Mouse (Mus musculus): Measurements from ENCODE around the gene Tbc1d5. TPM values are rescaled to one million over a fixed set of nuclear protein-coding genes. Genes with fewer than 3 reads are reported as not detected.

Tbc1d5 gene
- polyA plus RNA-seq, 1 experiment, result 6.7 TPM

DNA sequence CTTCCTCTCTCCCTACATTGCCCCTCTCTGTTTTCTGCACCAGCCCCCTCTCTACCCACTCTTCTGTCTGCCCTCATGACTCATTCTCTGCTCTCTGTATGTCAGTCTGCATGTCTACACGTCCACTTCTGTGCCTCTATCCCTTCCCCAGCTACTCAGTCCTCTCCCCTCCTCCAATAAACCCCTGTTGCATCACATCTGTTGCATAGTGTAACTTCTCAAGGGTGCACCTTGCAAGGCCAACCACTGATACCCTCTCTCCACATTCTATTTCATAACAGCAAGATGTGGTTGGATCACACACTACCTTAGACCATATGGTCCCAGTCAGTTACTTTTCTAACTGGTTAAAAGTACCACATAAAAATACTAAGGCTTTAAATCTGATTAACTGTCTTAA, 74.9 kb downstream of the Tbc1d5 start:
- no peaks in the 10 kb centered on the region for H3K79me2 ChIP-seq (ENCODE audit: control insufficient read depth, insufficient read depth)
- no peaks in the 10 kb centered on the region for H3K27me3 ChIP-seq (ENCODE audit: control insufficient read depth, insufficient read depth, insufficient read length)
- TF ChIP-seq MYOG (IDR thresholded peaks at IDR 0.05; ENCODE audit: control insufficient read depth, extremely low read depth, insufficient read length) (no peak), CEBPB (IDR thresholded peaks at IDR 0.05; ENCODE audit: low read depth) (no peak), USF1 (IDR thresholded peaks at IDR 0.05; ENCODE audit: low read depth) (no peak), FOSL1 (IDR thresholded peaks at IDR 0.05; ENCODE audit: insufficient read depth, low read length, poor library complexity, severe bottlenecking) (no peak), CTCF (IDR thresholded peaks at IDR 0.05; ENCODE audit: control insufficient read depth, insufficient read depth, insufficient read length) (no peak), MYOD1 (IDR thresholded peaks at IDR 0.05; ENCODE audit: control insufficient read depth, insufficient read length, low read depth) (no peak), MAX (IDR thresholded peaks at IDR 0.05) (no peak)
- H3K4me3 ChIP-seq (ENCODE audit: insufficient read depth, poor library complexity, severe bottlenecking), result no peak overlapping the region
- no peak overlapping the region for H3ac ChIP-seq (ENCODE audit: control insufficient read depth, insufficient read length, low read depth)
- no peaks in the 10 kb centered on the region for H3K79me3 ChIP-seq (ENCODE audit: low read depth)
- H3K36me3 ChIP-seq (ENCODE audit: control insufficient read depth, insufficient read depth), result no peaks in the 10 kb centered on the region

DNA sequence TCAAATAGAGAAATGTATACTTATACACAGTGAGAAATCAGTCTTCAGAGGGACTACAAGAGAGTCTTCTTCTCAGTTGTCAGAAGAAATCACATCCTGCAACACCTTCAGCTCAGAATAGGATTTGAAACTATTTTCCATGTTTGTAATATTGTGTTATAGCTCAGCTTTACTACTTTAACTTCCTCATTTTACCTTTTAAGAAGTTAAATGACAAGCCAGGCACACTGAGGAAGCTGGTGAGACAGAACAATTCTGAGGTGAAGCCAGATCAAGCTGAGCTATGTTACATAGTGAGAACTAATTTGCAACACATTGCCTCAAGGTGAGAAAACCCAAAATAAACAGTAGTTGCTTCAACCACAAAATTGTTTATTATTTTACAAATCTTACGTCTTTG, 135.3 kb downstream of the Tbc1d5 start:
- TF ChIP-seq CEBPB (IDR thresholded peaks at IDR 0.05; ENCODE audit: low read depth), result no peak
- TF ChIP-seq CTCF (IDR thresholded peaks at IDR 0.05; ENCODE audit: control insufficient read depth, insufficient read depth, insufficient read length), result no peak

DNA sequence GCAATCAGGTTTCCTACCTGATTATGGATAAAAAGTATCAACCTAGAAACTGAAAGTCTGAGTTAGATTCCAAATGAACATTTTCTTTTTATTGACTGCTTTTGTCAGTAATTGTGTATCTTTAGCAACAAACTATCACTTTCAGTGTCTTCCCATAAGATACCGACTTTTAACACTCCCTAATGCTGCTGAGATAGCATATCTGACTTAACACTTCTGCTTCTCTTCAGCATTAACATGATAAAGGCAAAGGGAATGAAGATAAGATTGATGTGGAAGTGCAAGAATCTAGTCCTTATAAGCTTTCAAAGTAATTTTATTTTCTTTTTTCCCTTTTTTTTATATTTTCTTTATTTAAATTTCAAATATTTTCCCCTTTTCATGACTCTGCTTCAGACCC, 138.3 kb downstream of the Tbc1d5 start:
- Histone ChIP-seq H3K4me3 (ENCODE audit: insufficient read depth, poor library complexity, severe bottlenecking) (no peak overlapping the region), H3K36me3 (ENCODE audit: control insufficient read depth, insufficient read depth) (no peaks in the 10 kb centered on the region), H3K79me3 (ENCODE audit: low read depth) (no peaks in the 10 kb centered on the region), H3K79me2 (ENCODE audit: control insufficient read depth, insufficient read depth) (no peaks in the 10 kb centered on the region), H3K27me3 (ENCODE audit: control insufficient read depth, insufficient read depth, insufficient read length) (no peaks in the 10 kb centered on the region), H3ac (ENCODE audit: control insufficient read depth, insufficient read length, low read depth) (no peak overlapping the region)
- no peak for TF ChIP-seq MYOD1 (IDR thresholded peaks at IDR 0.05; ENCODE audit: control insufficient read depth, insufficient read length, low read depth)
- no peak for TF ChIP-seq FOSL1 (IDR thresholded peaks at IDR 0.05; ENCODE audit: insufficient read depth, low read length, poor library complexity, severe bottlenecking)
- no peak for TF ChIP-seq CTCF (IDR thresholded peaks at IDR 0.05; ENCODE audit: control insufficient read depth, insufficient read depth, insufficient read length)
- TF ChIP-seq MYOG (IDR thresholded peaks at IDR 0.05; ENCODE audit: control insufficient read depth, extremely low read depth, insufficient read length), result no peak
- no peak for TF ChIP-seq MAX (IDR thresholded peaks at IDR 0.05)
- no peak for TF ChIP-seq CEBPB (IDR thresholded peaks at IDR 0.05; ENCODE audit: low read depth)
- TF ChIP-seq USF1 (IDR thresholded peaks at IDR 0.05; ENCODE audit: low read depth), result no peak

More for the DNA sequence above, 135.3 kb downstream of the Tbc1d5 start:
- H3K27me3 ChIP-seq (ENCODE audit: control insufficient read depth, insufficient read depth, insufficient read length), result no peaks in the 10 kb centered on the region
- H3K79me2 ChIP-seq (ENCODE audit: control insufficient read depth, insufficient read depth), result no peaks in the 10 kb centered on the region
- no peaks in the 10 kb centered on the region for H3K36me3 ChIP-seq (ENCODE audit: control insufficient read depth, insufficient read depth)
- no peaks in the 10 kb centered on the region for H3K79me3 ChIP-seq (ENCODE audit: low read depth)
- no peak overlapping the region for H3ac ChIP-seq (ENCODE audit: control insufficient read depth, insufficient read length, low read depth)
- no peak overlapping the region for H3K4me3 ChIP-seq (ENCODE audit: insufficient read depth, poor library complexity, severe bottlenecking)

DNA sequence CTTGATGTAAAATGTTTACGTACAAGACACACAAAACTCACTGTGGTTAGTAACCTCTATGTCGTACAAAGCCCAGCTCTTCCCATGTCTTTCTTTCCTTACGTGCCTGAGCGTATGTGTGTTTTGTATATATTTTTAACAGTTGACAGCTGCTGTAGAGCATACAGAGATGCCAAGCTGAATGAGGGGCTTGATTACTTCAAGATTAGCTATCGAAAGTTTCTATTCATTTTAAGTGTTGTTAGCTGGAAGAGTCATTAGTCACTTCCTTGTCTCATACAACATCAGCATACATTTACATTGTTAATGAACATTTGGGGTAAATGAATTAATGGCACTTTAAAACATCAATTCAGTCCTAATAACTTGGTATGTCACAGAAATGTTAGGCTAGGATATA, 155.9 kb downstream of the Tbc1d5 start:
- Histone ChIP-seq H3K79me2 (ENCODE audit: control insufficient read depth, insufficient read depth) (no peaks in the 10 kb centered on the region), H3K36me3 (ENCODE audit: control insufficient read depth, insufficient read depth) (no peaks in the 10 kb centered on the region), H3K79me3 (ENCODE audit: low read depth) (no peaks in the 10 kb centered on the region), H3K4me3 (ENCODE audit: insufficient read depth, poor library complexity, severe bottlenecking) (no peak overlapping the region), H3K27me3 (ENCODE audit: control insufficient read depth, insufficient read depth, insufficient read length) (no peaks in the 10 kb centered on the region), H3ac (ENCODE audit: control insufficient read depth, insufficient read length, low read depth) (no peak overlapping the region)
- no peak for TF ChIP-seq CTCF (IDR thresholded peaks at IDR 0.05; ENCODE audit: control insufficient read depth, insufficient read depth, insufficient read length)
- TF ChIP-seq CEBPB (IDR thresholded peaks at IDR 0.05; ENCODE audit: low read depth), result no peak
- no peak for TF ChIP-seq USF1 (IDR thresholded peaks at IDR 0.05; ENCODE audit: low read depth)
- no peak for TF ChIP-seq MAX (IDR thresholded peaks at IDR 0.05)
- TF ChIP-seq MYOG (IDR thresholded peaks at IDR 0.05; ENCODE audit: control insufficient read depth, extremely low read depth, insufficient read length), result no peak
- TF ChIP-seq FOSL1 (IDR thresholded peaks at IDR 0.05; ENCODE audit: insufficient read depth, low read length, poor library complexity, severe bottlenecking), result no peak
- no peak for TF ChIP-seq MYOD1 (IDR thresholded peaks at IDR 0.05; ENCODE audit: control insufficient read depth, insufficient read length, low read depth)

DNA sequence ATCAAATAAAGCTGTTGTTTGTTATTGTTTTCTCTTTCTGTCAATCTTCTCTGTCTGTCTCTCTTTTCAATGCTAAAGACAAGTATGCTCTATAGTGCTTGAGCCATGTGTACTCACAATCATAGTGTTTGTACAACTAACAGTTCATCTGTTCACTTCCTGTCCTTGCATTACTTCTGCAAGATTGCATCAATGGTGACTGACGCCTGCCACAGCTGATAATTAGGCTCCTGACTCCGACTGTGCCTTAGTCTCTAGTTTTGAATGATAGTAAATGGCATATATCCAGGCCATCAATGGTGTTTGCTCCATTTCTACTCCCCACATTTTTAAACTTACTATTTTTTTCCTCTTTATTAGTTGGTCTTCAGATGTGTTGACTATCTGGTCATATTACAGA, 162.8 kb downstream of the Tbc1d5 start:
- H3K36me3 ChIP-seq (ENCODE audit: control insufficient read depth, insufficient read depth), result no peaks in the 10 kb centered on the region
- H3K79me3 ChIP-seq (ENCODE audit: low read depth), result no peaks in the 10 kb centered on the region
- TF ChIP-seq USF1 (IDR thresholded peaks at IDR 0.05; ENCODE audit: low read depth), result no peak
- no peak for TF ChIP-seq MYOD1 (IDR thresholded peaks at IDR 0.05; ENCODE audit: control insufficient read depth, insufficient read length, low read depth)
- no peak for TF ChIP-seq CEBPB (IDR thresholded peaks at IDR 0.05; ENCODE audit: low read depth)
- no peak for TF ChIP-seq MAX (IDR thresholded peaks at IDR 0.05)
- TF ChIP-seq MYOG (IDR thresholded peaks at IDR 0.05; ENCODE audit: control insufficient read depth, extremely low read depth, insufficient read length), result no peak
- no peak for TF ChIP-seq FOSL1 (IDR thresholded peaks at IDR 0.05; ENCODE audit: insufficient read depth, low read length, poor library complexity, severe bottlenecking)
- no peaks in the 10 kb centered on the region for H3K79me2 ChIP-seq (ENCODE audit: control insufficient read depth, insufficient read depth)
- H3K4me3 ChIP-seq (ENCODE audit: insufficient read depth, poor library complexity, severe bottlenecking), result no peak overlapping the region
- H3K27me3 ChIP-seq (ENCODE audit: control insufficient read depth, insufficient read depth, insufficient read length), result no peaks in the 10 kb centered on the region
- no peak overlapping the region for H3ac ChIP-seq (ENCODE audit: control insufficient read depth, insufficient read length, low read depth)

DNA sequence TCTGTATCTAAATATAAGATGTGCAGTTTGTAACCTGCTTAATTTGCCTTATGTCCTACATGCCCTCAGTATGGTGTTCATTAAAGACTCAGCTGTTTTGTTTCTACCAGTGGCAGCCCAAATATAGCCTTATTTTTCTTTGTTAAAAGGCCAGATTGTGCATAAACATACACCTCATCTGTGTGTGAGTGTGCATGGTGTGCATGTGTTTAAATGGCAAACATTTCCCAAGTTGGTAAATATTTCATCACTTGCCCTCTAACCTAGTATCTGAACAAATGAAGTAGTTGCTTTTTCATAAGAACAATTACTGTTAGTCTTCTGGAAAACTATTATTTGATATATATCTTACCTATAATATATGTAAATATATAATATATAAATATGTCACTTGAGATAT, 165.2 kb downstream of the Tbc1d5 start:
- Histone ChIP-seq H3K4me3 (ENCODE audit: insufficient read depth, poor library complexity, severe bottlenecking) (no peak overlapping the region), H3K36me3 (ENCODE audit: control insufficient read depth, insufficient read depth) (no peaks in the 10 kb centered on the region), H3ac (ENCODE audit: control insufficient read depth, insufficient read length, low read depth) (no peak overlapping the region), H3K27me3 (ENCODE audit: control insufficient read depth, insufficient read depth, insufficient read length) (no peaks in the 10 kb centered on the region), H3K79me2 (ENCODE audit: control insufficient read depth, insufficient read depth) (no peaks in the 10 kb centered on the region), H3K79me3 (ENCODE audit: low read depth) (no peaks in the 10 kb centered on the region)
- no peak for TF ChIP-seq USF1 (IDR thresholded peaks at IDR 0.05; ENCODE audit: low read depth)
- no peak for TF ChIP-seq MYOG (IDR thresholded peaks at IDR 0.05; ENCODE audit: control insufficient read depth, extremely low read depth, insufficient read length)
- no peak for TF ChIP-seq MYOD1 (IDR thresholded peaks at IDR 0.05; ENCODE audit: control insufficient read depth, insufficient read length, low read depth)
- no peak for TF ChIP-seq CTCF (IDR thresholded peaks at IDR 0.05; ENCODE audit: control insufficient read depth, insufficient read depth, insufficient read length)
- no peak for TF ChIP-seq CEBPB (IDR thresholded peaks at IDR 0.05; ENCODE audit: low read depth)
- TF ChIP-seq FOSL1 (IDR thresholded peaks at IDR 0.05; ENCODE audit: insufficient read depth, low read length, poor library complexity, severe bottlenecking), result no peak
- TF ChIP-seq MAX (IDR thresholded peaks at IDR 0.05), result no peak
